Comparison of ENCODE assay signal across 22 mouse cellular contexts in the genomic region with DNA sequence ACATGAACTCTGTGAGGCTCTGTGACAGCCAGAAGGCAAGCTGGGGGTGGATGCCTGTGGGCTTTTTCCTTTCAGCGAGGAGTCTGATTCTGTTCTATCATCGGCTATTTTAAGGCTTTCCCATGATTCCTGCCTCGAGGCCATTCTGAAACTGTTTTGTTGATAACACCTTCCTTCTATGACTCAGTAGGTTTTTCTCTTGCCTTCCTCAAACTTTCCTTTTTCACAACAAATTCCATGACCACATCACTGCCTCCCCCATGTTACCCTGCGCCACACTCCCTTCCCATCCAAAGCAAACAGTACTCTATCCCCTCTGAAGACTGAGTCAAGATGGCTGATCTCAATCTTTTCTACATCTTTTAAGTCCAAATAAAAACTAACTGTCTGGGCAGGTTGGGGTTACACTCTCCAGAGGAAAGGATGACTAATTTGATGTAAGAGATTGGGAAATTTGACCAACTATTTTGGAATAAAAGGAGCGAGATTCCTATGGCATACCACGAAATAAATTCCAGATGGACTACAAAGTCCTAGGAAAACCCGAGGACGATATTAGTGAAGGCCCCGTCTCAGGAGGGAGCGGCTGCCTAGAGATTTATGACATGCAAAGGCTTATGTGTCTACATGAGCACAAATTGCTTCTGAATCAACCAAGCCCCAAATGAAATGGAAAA. TPM values are rescaled to one million over a fixed set of nuclear protein-coding genes. Genes with fewer than 3 reads are reported as not detected.
DNase-seq lines count a peak whose midpoint lies in the region; ATAC-seq and TF ChIP-seq lines count a peak whose summit lies in the region.
"Had no signal": no experiment of that assay in that cellular context is flagged by ENCODE, and none has a peak within 500 bp of the region (broad histone marks: within the 10 kb centered on the region; RNA-seq: fewer than 3 reads in every experiment).

No protein-coding gene starts in this region.

- no peak overlapping the region for H3K4me3 ChIP-seq in embryonic fibroblast, embryonic 13.5 days (ENCODE audit: insufficient read depth, low read length)
- H3K4me3 ChIP-seq: hindbrain, embryonic 15.5 days; layer of hippocampus, adult 2 months; liver, embryonic 12.5 days; lung, embryonic 15.5 days; stomach, embryonic 15.5 days had no signal

- peak overlapping the region; percentile 97 for H3K27ac ChIP-seq in embryonic fibroblast, embryonic 13.5 days (ENCODE audit: insufficient read depth, low read length)
- H3K27ac ChIP-seq: hindbrain, embryonic 15.5 days; kidney, postnatal 0 days; layer of hippocampus, adult 2 months; liver, embryonic 12.5 days; lung, embryonic 15.5 days; stomach, embryonic 15.5 days had no signal

- H3K4me1 ChIP-seq in embryonic fibroblast, embryonic 13.5 days (ENCODE audit: control insufficient read depth, insufficient read depth, low read length) = peaks cover 6% of the 10 kb centered on the region
- H3K4me1 ChIP-seq: hindbrain, embryonic 15.5 days; liver, embryonic 12.5 days; lung, embryonic 15.5 days; stomach, embryonic 15.5 days had no signal

- TF ChIP-seq CTCF in embryonic fibroblast, embryonic 13.5 days (IDR thresholded peaks at IDR 0.05; ENCODE audit: borderline replicate concordance, insufficient read depth, low read length) = no peak

- TF ChIP-seq POLR2A in embryonic fibroblast, embryonic 13.5 days (IDR thresholded peaks at IDR 0.05; ENCODE audit: low read depth, low read length) = no peak

- DNase-seq in layer of hippocampus, adult 9-11 months = peak; percentile 28
- no peak for DNase-seq in layer of hippocampus, postnatal 36 days
- DNase-seq in 3134 (ENCODE audit: extremely low read depth, insufficient read length, low spot score) = peak; percentile 78
- peak; percentile 93 for DNase-seq in 3T3-L1 (ENCODE audit: low read depth, low spot score)
- DNase-seq in lung, postnatal 14 days = no peak
- DNase-seq: adrenal gland, postnatal 14 days; cerebellum, adult 8-10 months; forebrain, postnatal 0 days; gastrocnemius, postnatal 36 days; heart, postnatal 10 days; left cerebral cortex, postnatal 4 days; midbrain, embryonic 14.5 days; thymus, postnatal 25 days had no signal

- ATAC-seq in cerebellum, adult (ENCODE audit: insufficient number of reproducible peaks, low FRiP score, low TSS enrichment) = no peak
- ATAC-seq: forebrain, postnatal 0 days; intestine, postnatal 0 days; liver, embryonic 12.5 days had no signal

RNA-seq across cellular contexts. Expression of gene Sec61b, which starts 30.5 kb away (rescaled TPM):
- total RNA-seq in layer of hippocampus, postnatal 36 days (2021) = 10 to 100 TPM; 52.2 to 54.5 TPM
- 297 and 299 TPM in 2 replicates for polyA plus RNA-seq in embryonic fibroblast, embryonic 13.5 days (2011; ENCODE audit: insufficient read length, low read depth, missing spikeins)

RNA-seq across cellular contexts. Expression of gene Alg2, which starts 30.8 kb away (rescaled TPM):
- 100 to 1,000 TPM; 135 to 140 TPM for total RNA-seq in layer of hippocampus, postnatal 36 days (2021)
- 29.1 and 34.0 TPM in 2 replicates for polyA plus RNA-seq in embryonic fibroblast, embryonic 13.5 days (2011; ENCODE audit: insufficient read length, low read depth, missing spikeins)

Comparison
In these comparisons a context has a peak if more than half of its experiments do, and no peak if none do; other contexts are left out.
1. DNase-seq: peak in layer of hippocampus, adult 9-11 months (single experiment), 3134 (single experiment) and 3T3-L1 (single experiment); none in layer of hippocampus, postnatal 36 days (0 of 2) and lung, postnatal 14 days (single experiment).